Mouse (Mus musculus) embryonic facial prominence, embryonic 15.5 days (tissue): ENCODE measurements around the gene Pbx4. TPM values are rescaled to one million over a fixed set of nuclear protein-coding genes. Genes with fewer than 3 reads are reported as not detected.
A peak's percentile ranks its signal among the peaks of the same experiment; 100 is the strongest.

ENCODE experiments used
- ATAC-seq: fragments of 200-750 bp; cut with Nextera tagmentation; 2 replicates; pipeline ENCODE4 v1.8.0; 2017; ENCODE audit warnings: low read depth, moderate TSS enrichment; ENCODE audit not compliant: insufficient number of reproducible peaks, low FRiP score, low TSS enrichment
- H3K27ac ChIP-seq: fragments of 300-500 bp; sonication (generic); replicated peaks from 2 replicates; pipeline ENCODE4 v1.5.1; 2015; ENCODE audit warnings: mild to moderate bottlenecking, inconsistent platforms
- H3K27me3 ChIP-seq: fragments of 300-500 bp; sonication (generic); 2 replicates; pipeline ENCODE4 v1.6.1; 2015; ENCODE audit warnings: inconsistent platforms
- H3K36me3 ChIP-seq: fragments of 300-500 bp; sonication (generic); 2 replicates; pipeline ENCODE4 v1.6.1; 2015; ENCODE audit warnings: mild to moderate bottlenecking, inconsistent platforms
- H3K4me1 ChIP-seq: fragments of 300-500 bp; sonication (generic); 2 replicates; pipeline ENCODE4 v1.6.1; 2015; ENCODE audit warnings: inconsistent platforms
- H3K4me2 ChIP-seq: fragments of 300-500 bp; sonication (generic); replicated peaks from 2 replicates; pipeline ENCODE4 v1.6.1; 2015; ENCODE audit warnings: mild to moderate bottlenecking, inconsistent platforms
- H3K4me3 ChIP-seq: fragments of 300-500 bp; sonication (generic); replicated peaks from 2 replicates; pipeline ENCODE4 v1.5.1; 2015; ENCODE audit warnings: mild to moderate bottlenecking, inconsistent platforms
- H3K9ac ChIP-seq: fragments of 300-500 bp; sonication (generic); 2 replicates; pipeline ENCODE4 v1.6.1; 2015; ENCODE audit warnings: inconsistent platforms
- H3K9me3 ChIP-seq: fragments of 300-500 bp; sonication (generic); replicated peaks from 2 replicates; pipeline ENCODE4 v1.6.1; 2016; ENCODE audit warnings: inconsistent platforms
- WGBS: fragments of 180-500 bp; shearing (Covaris S2); methylation state at CpG from one replicate; pipeline ENCODE4 v1.1.7; 2015; 5-methylcytosine and 5-hydroxymethylcytosine counted together
- polyA plus RNA-seq: library from polyadenylated mRNA; unstranded; fragments of >200 nt; fragmentation: Nextera tagmentation; extraction: Ambion mirVana; gene quantifications from 2 replicates; pipeline ENCODE4 v1.2.1, GENCODE M21; 2015

Pbx4 gene
- polyA plus RNA-seq, 1 experiment from 2014 or later: 19.4 TPM

DNA sequence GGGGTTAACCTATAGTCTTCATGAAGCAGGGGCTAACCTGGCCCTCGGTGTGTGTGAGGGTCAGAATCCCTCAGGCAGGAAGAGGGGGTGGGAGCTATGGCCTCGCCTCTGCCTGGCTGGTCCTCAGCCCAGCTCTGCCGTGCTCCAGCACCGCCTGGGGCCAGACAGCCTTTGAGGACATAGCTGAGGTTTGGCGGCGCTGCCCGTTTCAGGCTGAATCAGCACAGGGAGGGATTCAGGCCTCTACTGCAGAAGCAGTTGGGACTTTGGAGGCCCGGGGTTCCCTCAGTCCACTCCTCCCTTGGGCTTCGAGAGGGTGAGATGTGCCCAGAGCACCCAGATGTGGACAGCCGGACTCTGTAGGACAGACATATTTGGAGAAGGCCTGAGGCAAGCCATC is 43.8 kb downstream of the Pbx4 start:
- ATAC-seq: no peak
- WGBS: 24% methylated on average over 10 of the region's 10 CpGs
- Histone ChIP-seq H3K27ac (no peak overlapping the region), H3K36me3 (no peaks in the 10 kb centered on the region), H3K4me1 (peaks cover 5% of the 10 kb centered on the region), H3K4me2 (no peak overlapping the region), H3K4me3 (no peak overlapping the region), H3K9ac (no peak overlapping the region), H3K27me3 (peaks cover 37% of the 10 kb centered on the region), H3K9me3 (no peaks in the 10 kb centered on the region)

DNA sequence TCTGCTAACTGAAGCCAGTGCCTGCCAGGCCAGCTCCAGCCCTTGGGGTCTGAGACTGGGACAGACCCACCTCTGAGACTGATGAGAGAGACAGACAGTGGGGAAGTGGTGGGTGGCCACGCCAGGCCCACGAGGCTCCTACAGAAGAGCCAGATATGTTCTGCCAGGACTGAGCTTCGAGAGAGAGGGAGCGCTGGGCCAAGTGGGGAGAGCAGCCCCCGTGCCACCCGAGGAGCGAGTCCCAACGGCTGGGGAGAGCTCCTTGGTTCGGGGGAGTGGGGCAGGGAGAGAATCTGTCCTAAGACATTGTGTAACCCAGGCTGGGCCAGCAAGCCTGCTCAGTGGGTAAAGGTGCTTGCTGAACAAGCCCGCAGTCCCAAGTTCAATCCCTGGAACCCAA is 44.7 kb downstream of the Pbx4 start:
- H3K9ac ChIP-seq: no peak overlapping the region
- peaks cover 13% of the 10 kb centered on the region for H3K4me1 ChIP-seq
- WGBS: 70% methylated on average over 10 of the region's 10 CpGs
- no peaks in the 10 kb centered on the region for H3K9me3 ChIP-seq
- no peak for ATAC-seq
- no peak overlapping the region for H3K4me2 ChIP-seq
- H3K4me3 ChIP-seq: no peak overlapping the region
- H3K36me3 ChIP-seq: no peaks in the 10 kb centered on the region
- H3K27ac ChIP-seq: no peak overlapping the region
- H3K27me3 ChIP-seq: peaks cover 46% of the 10 kb centered on the region

DNA sequence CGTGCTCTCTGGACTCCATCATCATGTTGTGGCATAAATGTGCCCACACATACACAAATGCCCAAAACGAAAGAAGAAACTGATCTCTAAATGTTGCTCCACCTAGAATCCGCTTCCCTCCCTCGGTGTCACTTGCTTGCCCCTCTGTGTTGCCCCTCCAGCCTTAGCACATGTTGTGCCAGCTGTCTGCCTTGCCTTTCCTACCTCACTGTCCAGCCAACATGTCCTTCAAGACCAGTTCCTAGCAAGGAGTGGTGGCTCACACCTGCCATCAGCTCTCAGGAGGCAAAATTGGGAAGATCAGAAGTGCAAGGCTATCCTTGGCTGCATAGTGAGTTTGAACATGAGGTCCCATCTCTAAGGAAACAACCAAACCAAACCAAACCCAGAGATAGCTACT is 45.1 kb downstream of the Pbx4 start:
- Histone ChIP-seq H3K4me1 (peaks cover 18% of the 10 kb centered on the region), H3K4me3 (no peak overlapping the region)

DNA sequence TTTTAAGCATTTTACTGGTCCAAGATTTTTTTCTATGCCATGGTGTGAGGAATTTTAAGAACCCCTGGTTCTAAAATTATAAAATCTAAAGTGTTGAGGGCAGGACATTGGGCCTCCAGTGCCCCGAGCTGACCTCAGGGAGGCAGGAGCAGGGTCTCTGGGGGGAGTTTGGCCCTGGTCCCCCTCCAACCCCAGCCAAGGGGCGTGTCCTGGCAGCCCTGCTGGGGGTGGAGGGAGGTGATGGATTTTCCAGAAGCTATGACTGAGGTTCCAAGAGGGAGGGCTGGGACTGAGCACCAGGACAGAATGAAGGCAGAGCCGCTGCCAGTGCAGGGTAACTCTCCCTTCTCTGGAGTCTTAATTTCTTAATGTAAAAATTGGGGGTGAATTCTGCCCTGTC is 45.7 kb downstream of the Pbx4 start:
- no peak for ATAC-seq
- Histone ChIP-seq H3K27me3 (peaks cover 56% of the 10 kb centered on the region), H3K36me3 (no peaks in the 10 kb centered on the region), H3K4me1 (peaks cover 24% of the 10 kb centered on the region), H3K9ac (no peak overlapping the region), H3K27ac (no peak overlapping the region), H3K4me2 (no peak overlapping the region), H3K9me3 (no peaks in the 10 kb centered on the region), H3K4me3 (no peak overlapping the region)
- 58% methylated on average over 3 of the region's 3 CpGs for WGBS

More for the DNA sequence above, 45.1 kb downstream of the Pbx4 start:
- H3K9me3 ChIP-seq: no peaks in the 10 kb centered on the region
- H3K4me2 ChIP-seq: no peak overlapping the region
- WGBS: 90% methylated on average over 4 of the region's 4 CpGs
- H3K27ac ChIP-seq: no peak overlapping the region
- H3K27me3 ChIP-seq: peaks cover 50% of the 10 kb centered on the region
- H3K9ac ChIP-seq: no peak overlapping the region
- no peaks in the 10 kb centered on the region for H3K36me3 ChIP-seq
- ATAC-seq: no peak

DNA sequence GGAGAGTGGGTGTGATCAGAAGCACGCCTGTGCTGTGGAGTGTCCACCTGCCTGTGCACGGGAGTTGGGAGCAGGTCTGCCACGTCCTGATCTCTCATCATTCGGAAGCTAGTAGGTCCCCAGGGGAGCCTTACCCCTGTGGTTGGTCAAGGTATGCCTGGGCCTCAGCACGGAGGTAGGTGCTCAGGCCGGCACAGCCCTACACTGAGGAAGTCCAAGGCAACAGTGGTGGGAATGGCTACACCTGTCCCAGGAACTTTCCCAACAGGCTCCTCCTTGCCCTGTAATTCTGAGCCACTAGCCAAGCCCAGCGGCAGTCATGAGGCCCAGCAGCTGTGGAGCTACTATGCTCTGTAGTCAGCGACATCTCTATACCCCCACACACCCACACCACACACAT is 47.4 kb downstream of the Pbx4 start:
- peaks cover 73% of the 10 kb centered on the region for H3K27me3 ChIP-seq
- no peak overlapping the region for H3K27ac ChIP-seq
- H3K4me3 ChIP-seq: no peak overlapping the region
- no peaks in the 10 kb centered on the region for H3K9me3 ChIP-seq
- no peaks in the 10 kb centered on the region for H3K36me3 ChIP-seq
- peaks cover 24% of the 10 kb centered on the region for H3K4me1 ChIP-seq
- no peak for ATAC-seq
- H3K4me2 ChIP-seq: no peak overlapping the region
- H3K9ac ChIP-seq: no peak overlapping the region
- WGBS: 56% methylated on average over 8 of the region's 8 CpGs

DNA sequence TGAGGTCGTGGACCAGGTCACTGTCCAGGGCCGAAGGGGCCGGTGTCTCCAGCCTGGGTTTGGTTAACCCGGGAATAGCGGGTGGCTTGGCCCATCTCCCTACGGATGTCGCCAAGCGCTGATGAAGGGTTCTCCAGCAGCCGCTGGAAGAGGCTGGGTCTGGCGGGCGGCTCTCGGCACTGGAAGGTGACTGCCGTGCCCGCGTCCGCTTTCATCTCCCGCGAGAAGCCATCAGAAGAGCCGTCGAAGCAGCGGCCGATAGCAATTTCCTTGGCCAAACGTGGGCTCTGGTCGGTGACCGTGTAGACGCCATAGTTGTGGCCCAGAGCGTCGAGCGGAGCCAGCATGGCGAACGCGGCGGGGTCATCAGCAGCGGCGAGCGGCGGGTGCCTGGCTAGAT is 48.5 kb downstream of the Pbx4 start:
- Histone ChIP-seq H3K4me3 (peak overlapping the region; percentile 44), H3K4me2 (peak overlapping the region; percentile 65), H3K27ac (no peak overlapping the region), H3K27me3 (peaks cover 84% of the 10 kb centered on the region), H3K4me1 (peaks cover 24% of the 10 kb centered on the region), H3K9ac (no peak overlapping the region), H3K36me3 (no peaks in the 10 kb centered on the region), H3K9me3 (no peaks in the 10 kb centered on the region)
- WGBS: 9% methylated on average over 37 of the region's 37 CpGs
- no peak for ATAC-seq

DNA sequence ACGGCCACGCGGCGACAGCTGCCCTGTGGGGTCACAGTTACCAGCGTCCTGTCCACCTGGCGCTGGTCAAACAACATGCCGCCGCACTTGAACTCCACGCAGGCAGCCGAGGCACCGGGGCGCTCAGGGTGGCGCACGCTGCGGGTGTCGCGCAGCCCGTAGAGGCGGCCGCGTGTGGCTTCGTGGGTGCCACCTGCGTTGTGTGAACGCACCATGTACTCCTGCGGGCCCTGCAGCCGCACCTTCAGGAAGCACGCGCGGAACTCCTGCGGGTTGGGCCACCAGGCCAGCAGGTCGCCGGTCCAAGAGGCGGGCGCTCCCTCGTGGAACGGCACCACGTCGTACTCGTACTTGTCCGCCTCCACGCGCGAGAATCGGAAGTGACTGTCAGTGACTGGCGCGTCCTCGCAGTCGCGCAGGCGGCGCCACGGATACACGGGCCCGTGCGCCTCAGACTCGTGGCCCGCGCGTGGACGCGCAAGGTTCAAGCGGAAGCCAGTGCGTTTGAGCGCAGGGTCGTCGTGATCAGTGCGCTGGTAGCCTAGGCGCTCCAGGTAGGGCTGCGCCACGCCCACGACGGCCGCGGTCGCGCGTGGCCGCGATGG is 49.1 kb downstream of the Pbx4 start:
- Histone ChIP-seq H3K4me3 (peak overlapping the region; percentile 44), H3K36me3 (no peaks in the 10 kb centered on the region), H3K4me2 (peak overlapping the region; percentile 65), H3K27ac (no peak overlapping the region), H3K9me3 (no peaks in the 10 kb centered on the region), H3K9ac (no peak overlapping the region), H3K27me3 (peaks cover 90% of the 10 kb centered on the region), H3K4me1 (peaks cover 24% of the 10 kb centered on the region)
- WGBS: 20% methylated on average over 79 of the region's 79 CpGs
- ATAC-seq: no peak

DNA sequence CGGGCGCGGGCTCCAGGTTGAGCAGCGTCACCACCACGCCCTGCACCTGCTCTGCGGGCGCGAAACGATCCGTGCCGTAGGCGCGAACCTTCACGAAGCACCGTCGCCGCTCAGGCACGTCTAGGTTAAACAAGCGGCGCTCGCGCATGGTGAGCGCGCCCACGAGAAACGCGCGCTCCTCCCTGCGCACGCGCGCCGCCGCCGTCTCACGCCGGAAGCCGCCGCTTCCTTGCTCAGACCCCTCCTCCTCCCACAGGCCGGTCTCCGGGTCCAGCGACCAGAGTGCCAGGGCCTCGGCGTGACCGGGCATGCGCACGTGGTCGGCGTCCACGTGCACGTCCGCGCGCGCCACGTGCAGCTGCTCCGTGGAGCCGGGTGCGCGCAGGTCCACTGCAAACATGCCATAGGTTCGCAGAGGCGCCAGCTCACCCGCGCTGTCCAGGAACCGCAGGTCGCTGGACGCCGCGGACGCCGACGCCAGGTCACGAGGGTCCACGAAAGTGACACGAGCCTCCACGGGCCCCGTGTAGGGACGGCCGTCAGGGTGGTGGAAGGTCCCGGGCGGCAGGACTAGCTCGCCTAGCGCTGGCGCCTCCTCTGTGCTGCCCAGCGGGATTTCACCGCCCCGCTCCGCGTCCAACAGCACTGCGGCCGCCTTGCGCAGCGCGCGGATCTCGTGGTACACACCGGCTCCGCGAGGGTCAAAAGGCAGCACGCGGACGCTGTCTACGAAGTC is 49.9 kb downstream of the Pbx4 start:
- Histone ChIP-seq H3K4me2 (peak overlapping the region; percentile 65), H3K36me3 (no peaks in the 10 kb centered on the region), H3K9me3 (no peaks in the 10 kb centered on the region), H3K9ac (0 out of 2 replicates have a peak overlapping the region, but pooled peaks have one; percentile 6), H3K4me3 (peak overlapping the region; percentile 44), H3K27me3 (peaks cover 94% of the 10 kb centered on the region), H3K27ac (no peak overlapping the region), H3K4me1 (peaks cover 30% of the 10 kb centered on the region)
- ATAC-seq: peak; percentile 26; the same call in 1 of the 2 replicates
- 3% methylated on average over 102 of the region's 103 CpGs for WGBS

DNA sequence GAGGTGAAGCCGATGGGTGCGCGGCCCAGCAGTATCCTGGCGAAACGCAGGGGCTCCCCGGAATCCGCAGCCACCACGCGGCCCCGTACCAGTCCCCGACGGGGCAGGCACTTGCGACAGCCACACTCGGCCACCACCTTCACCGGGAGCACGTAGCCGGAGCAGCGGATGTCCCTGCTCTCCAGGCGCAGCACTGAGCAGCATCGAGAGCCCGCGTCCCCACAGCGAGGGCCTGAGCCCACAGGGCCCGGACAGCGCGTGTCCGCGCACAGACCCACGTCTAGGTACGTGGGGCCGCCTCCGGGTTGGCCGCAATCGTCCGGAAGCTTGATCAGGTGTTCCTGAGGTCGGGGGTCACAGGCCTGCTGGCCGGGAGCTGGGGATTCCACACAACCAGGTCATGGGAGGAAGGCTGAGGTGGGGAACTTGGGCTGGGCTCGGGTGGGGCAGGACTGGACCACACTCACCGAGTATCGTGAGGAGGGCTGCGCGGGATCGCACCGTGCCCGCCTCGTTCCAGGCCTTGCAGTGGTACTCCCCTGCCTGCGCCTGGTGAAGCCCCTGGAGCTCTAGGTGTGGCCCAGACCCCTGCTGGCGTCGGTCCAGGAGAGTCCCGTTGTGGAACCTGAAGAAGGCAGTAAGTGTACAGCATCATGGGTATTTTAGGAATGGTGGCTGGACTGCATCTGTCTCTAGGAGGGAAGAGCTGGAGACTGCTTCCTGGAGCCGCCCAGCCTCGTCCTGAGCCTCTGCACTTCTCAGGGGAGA is 50.7 kb downstream of the Pbx4 start:
- H3K4me2 ChIP-seq: peak overlapping the region; percentile 65
- H3K4me1 ChIP-seq: peaks cover 38% of the 10 kb centered on the region
- ATAC-seq: no peak
- WGBS: 14% methylated on average over 52 of the region's 52 CpGs
- peak overlapping the region; percentile 44 for H3K4me3 ChIP-seq
- no peak overlapping the region for H3K9ac ChIP-seq
- no peaks in the 10 kb centered on the region for H3K36me3 ChIP-seq
- no peaks in the 10 kb centered on the region for H3K9me3 ChIP-seq
- H3K27ac ChIP-seq: no peak overlapping the region
- peaks cover 98% of the 10 kb centered on the region for H3K27me3 ChIP-seq

DNA sequence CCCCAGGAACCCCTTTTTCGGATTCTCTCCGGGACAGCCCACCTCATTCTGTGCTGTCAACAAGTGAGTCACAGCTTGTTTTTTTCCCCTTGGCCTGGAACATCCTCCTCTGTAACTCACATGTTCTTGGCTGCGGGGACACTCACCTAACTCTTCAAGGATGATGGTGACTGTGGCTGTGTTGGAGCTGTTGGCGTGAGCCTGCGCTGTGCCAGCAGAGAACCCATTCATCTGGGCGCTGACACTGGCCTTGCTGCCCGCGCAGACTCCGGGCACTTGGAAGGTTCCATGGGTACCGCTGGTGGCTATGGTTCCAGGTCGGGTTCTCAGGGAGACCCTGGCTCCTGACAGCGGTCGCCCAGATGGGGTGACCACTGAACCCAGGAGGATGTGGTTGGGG is 51.9 kb downstream of the Pbx4 start:
- no peak overlapping the region for H3K4me2 ChIP-seq
- no peaks in the 10 kb centered on the region for H3K9me3 ChIP-seq
- ATAC-seq: no peak
- H3K4me3 ChIP-seq: no peak overlapping the region
- H3K27me3 ChIP-seq: peaks cover 100% of the 10 kb centered on the region
- H3K4me1 ChIP-seq: peaks cover 50% of the 10 kb centered on the region
- no peak overlapping the region for H3K9ac ChIP-seq
- no peak overlapping the region for H3K27ac ChIP-seq
- H3K36me3 ChIP-seq: no peaks in the 10 kb centered on the region
- 52% methylated on average over 13 of the region's 13 CpGs for WGBS
